Mouse (Mus musculus) liver, adult 2 months (tissue): ENCODE data around the gene Grin2d. TPM values are rescaled to one million over a fixed set of nuclear protein-coding genes. Genes with fewer than 3 reads are reported as not detected.
"Not testable (repeated sequence)": the region's sequence is repeated elsewhere in the genome, so short reads cannot be mapped to it uniquely, and the experiment has no call there.

ENCODE experiments used
- DNase-seq: peaks from one replicate; pipeline ENCODE4 v3.0.0-alpha.2; 2011; ENCODE audit warnings: low read depth, low spot score; ENCODE audit errors: extremely low read depth
- H3K27ac ChIP-seq: fragments of 200-500 bp; replicated peaks from 2 replicates; pipeline ENCODE4 v1.5.1; 2012; ENCODE audit warnings: low read depth, mild to moderate bottlenecking, control low read depth, inconsistent platforms, low read length; ENCODE audit not compliant: insufficient read depth
- H3K27me3 ChIP-seq: fragments of 200-500 bp; 2 replicates; pipeline ENCODE4 v1.6.1; 2012; ENCODE audit warnings: mild to moderate bottlenecking, moderate library complexity, low read length, inconsistent platforms; ENCODE audit not compliant: control insufficient read depth, insufficient read depth
- H3K36me3 ChIP-seq: fragments of 200-500 bp; 2 replicates; pipeline ENCODE4 v1.6.1; 2012; ENCODE audit warnings: low read length, inconsistent platforms; ENCODE audit not compliant: control insufficient read depth, insufficient read depth
- H3K4me1 ChIP-seq: fragments of 200-500 bp; 2 replicates; pipeline ENCODE4 v1.6.1; 2011; ENCODE audit warnings: low read length; ENCODE audit not compliant: control insufficient read depth, insufficient read depth
- H3K4me3 ChIP-seq: fragments of 200-500 bp; 2 replicates; pipeline ENCODE4 v1.5.1; 2011; ENCODE audit warnings: low read depth, mild to moderate bottlenecking, control low read depth, low read length, moderate library complexity; ENCODE audit not compliant: insufficient read depth
- H3K79me2 ChIP-seq: fragments of 200-500 bp; 2 replicates; pipeline ENCODE4 v1.6.1; 2012; ENCODE audit warnings: inconsistent platforms, mild to moderate bottlenecking, low read length, moderate library complexity; ENCODE audit not compliant: control insufficient read depth, insufficient read depth
- H3K9ac ChIP-seq: fragments of 200-500 bp; 2 replicates; pipeline ENCODE4 v1.6.1; 2012; ENCODE audit warnings: low read depth, mild to moderate bottlenecking, control low read depth, inconsistent platforms, low read length
- CTCF ChIP-seq: fragments of 200-500 bp; IDR thresholded peaks from 2 replicates; pipeline ENCODE4 v1.5.1; 2011; ENCODE audit warnings: low read depth, low read length, control low read depth
- POLR2A ChIP-seq: fragments of 200-500 bp; IDR thresholded peaks from 2 replicates; pipeline ENCODE4 v1.6.1; 2011; ENCODE audit warnings: low read length, control low read depth; ENCODE audit not compliant: insufficient read depth; ENCODE audit errors: extremely low read depth
- WGBS: fragments of 180-500 bp; shearing (Covaris S2); methylation state at CpG from one replicate; pipeline ENCODE4 v1.1.7; 2018; 5-methylcytosine and 5-hydroxymethylcytosine counted together
- polyA plus RNA-seq: library from polyadenylated mRNA; depleted of rRNA; stranded (reverse); fragments of >200 nt; gene quantifications from 2 replicates; pipeline ENCODE4 v1.2.3, GENCODE M21; 2012
- total RNA-seq: library from RNA; depleted of rRNA; stranded (reverse); fragments of >200 nt; gene quantifications from 2 replicates; pipeline ENCODE4 v1.2.3, GENCODE M21; 2014

The Grin2d gene
- total and polyA plus RNA-seq, 2 experiments = under 0.01 to 0.20 TPM

DNA sequence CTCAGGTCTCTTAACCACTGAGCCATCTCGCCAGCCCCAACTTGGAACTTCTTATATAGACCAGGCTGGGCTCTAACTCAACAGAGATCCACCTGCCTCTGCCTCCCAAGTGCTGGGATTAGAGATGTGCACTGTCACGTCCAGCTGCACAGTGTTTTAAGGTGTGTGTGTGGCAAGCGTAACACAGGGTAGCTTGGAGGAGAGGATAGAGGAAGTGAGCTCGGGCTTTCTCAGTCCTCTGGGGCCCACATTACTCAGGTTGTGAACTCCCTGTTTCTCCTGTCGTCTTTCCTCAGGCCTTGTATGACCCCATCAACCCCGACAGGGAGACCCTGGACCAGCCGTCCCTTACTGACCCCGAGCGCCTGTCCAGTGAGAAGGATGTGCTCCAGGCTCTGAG, 28.4 kb upstream of the Grin2d start:
- H3K4me3 ChIP-seq = no peak overlapping the region
- TF ChIP-seq CTCF (no peak), POLR2A (no peak)
- no peak for DNase-seq
- no peaks in the 10 kb centered on the region for H3K79me2 ChIP-seq
- 96% methylated on average over 9 of the region's 9 CpGs for WGBS
- H3K27ac ChIP-seq = no peak overlapping the region
- H3K27me3 ChIP-seq = no peaks in the 10 kb centered on the region
- no peaks in the 10 kb centered on the region for H3K4me1 ChIP-seq
- peaks cover 20% of the 10 kb centered on the region for H3K36me3 ChIP-seq
- H3K9ac ChIP-seq = no peak overlapping the region

DNA sequence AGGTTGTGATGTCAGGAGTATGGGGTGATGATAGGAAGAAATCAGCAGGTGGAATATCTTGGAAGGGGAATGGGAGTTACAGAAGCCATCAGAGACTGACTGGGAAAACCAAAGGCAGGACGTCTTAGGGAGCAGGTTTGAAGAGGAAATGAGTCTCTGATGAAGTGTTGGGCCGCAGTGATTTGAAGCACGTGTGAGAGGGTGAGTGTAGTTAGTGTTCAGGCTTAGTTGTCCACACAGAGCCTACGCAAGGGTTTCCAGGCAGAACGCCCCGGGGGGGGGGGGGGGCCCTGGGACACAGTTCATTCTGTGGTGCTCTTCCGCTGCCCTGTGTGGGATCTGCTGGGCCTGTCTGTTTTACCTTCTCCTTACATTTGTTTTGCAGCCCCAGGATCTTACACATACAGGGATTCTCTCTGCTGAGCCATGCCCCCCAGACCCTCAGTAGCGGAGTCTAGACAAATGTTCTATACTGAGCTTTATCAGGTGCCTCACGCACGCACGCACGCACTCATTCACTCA, 24.4 kb upstream of the Grin2d start:
- 75% methylated on average over 12 of the region's 12 CpGs for WGBS
- TF ChIP-seq CTCF (no peak), POLR2A (no peak)
- Histone ChIP-seq H3K9ac (no peak overlapping the region), H3K4me1 (peaks cover 6% of the 10 kb centered on the region), H3K4me3 (no peak overlapping the region), H3K27ac (no peak overlapping the region), H3K27me3 (no peaks in the 10 kb centered on the region), H3K79me2 (no peaks in the 10 kb centered on the region; the same call in 1 of the 2 replicates), H3K36me3 (peaks cover 8% of the 10 kb centered on the region)
- no peak for DNase-seq

DNA sequence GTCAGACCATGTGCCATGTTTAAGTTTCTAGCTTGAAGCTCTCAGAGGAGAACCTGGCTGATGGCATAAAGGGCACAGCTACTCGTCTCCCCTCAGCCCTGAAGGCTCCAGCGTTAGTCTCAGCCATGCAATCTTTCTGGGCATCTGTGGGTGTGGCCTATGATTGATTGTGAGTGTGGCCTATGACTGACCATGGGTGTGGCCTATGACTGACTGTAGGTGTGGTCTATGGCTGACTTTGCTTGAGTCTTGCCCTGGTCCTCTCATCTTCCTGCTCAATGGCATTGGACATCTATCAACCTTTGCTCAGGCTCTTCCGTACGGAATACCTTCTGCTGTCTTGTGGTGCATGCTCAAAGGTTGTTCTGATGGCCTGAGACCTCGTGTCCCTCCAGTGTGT, 23.4 kb upstream of the Grin2d start:
- Histone ChIP-seq H3K4me3 (no peak overlapping the region), H3K9ac (no peak overlapping the region), H3K79me2 (no peaks in the 10 kb centered on the region; the same call in 1 of the 2 replicates), H3K27ac (no peak overlapping the region), H3K4me1 (peaks cover 6% of the 10 kb centered on the region), H3K36me3 (peaks cover under 1% of the 10 kb centered on the region; the same call in 1 of the 2 replicates), H3K27me3 (no peaks in the 10 kb centered on the region)
- no peak for TF ChIP-seq POLR2A
- no peak for TF ChIP-seq CTCF
- WGBS = 31% methylated on average over 5 of the region's 5 CpGs
- peak; percentile 48 for DNase-seq

DNA sequence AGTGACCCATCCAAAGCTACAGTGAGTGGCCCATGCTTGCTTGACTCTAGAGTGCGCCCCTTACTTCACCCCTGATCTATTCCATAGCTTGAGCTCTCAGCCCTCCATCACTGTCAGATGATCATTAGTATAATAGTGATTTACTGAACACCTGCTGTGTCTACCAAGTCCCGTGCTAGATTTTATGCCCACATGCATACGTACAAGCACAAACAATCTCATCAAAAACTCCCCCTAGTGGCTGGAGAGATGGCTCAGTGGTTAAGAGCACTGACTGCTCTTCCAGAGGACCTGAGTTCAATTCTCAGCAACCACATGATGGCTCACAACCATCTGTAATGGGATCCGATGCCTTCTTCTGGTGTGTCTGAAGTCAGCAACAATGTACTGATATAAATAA, 19.9 kb upstream of the Grin2d start:
- H3K79me2 ChIP-seq, H3K27me3 ChIP-seq, H3K4me1 ChIP-seq, H3K27ac ChIP-seq, H3K36me3 ChIP-seq: not testable (repeated sequence)
- peak overlapping the region; percentile 71 for H3K4me3 ChIP-seq
- peak; percentile 47 for DNase-seq
- peak overlapping the region; percentile 28; the same call in 1 of the 2 replicates for H3K9ac ChIP-seq
- WGBS = 37% methylated on average over 4 of the region's 4 CpGs

DNA sequence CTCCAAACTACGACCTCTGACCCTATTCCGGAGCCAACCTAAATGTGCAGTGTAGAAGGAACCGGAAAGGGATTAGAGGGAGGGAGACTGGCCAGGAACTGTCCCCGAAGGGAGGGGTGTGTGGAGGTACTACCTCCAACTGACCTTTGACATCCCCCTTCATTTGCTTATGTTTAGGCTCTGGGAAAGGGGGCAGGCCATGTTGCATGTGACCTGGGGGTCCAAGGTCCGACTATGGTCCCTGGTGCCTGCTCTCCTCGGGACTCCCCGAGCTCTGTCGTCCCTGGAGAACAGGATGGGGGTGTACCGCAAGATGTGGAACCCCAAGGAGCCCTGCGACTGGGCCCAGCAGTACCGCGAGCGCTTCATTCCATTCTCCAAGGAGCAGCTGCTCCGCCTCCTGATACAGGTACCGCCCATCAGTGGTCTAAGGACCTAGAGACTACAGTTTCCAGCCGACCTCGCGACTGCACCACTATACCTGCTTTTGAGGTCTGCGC, 19.1 kb upstream of the Grin2d start:
- DNase-seq = peak; percentile 99
- H3K4me1 ChIP-seq = peaks cover 6% of the 10 kb centered on the region
- peak overlapping the region; percentile 70 for H3K9ac ChIP-seq
- H3K4me3 ChIP-seq = peak overlapping the region; percentile 71
- H3K27me3 ChIP-seq = no peaks in the 10 kb centered on the region
- no peaks in the 10 kb centered on the region; the same call in 1 of the 2 replicates for H3K79me2 ChIP-seq
- H3K27ac ChIP-seq = peak overlapping the region; percentile 92
- WGBS = 1% methylated on average over 19 of the region's 19 CpGs
- TF ChIP-seq CTCF (no peak), POLR2A (peak; percentile 60; the same call in 1 of the 2 replicates)
- no peaks in the 10 kb centered on the region for H3K36me3 ChIP-seq

DNA sequence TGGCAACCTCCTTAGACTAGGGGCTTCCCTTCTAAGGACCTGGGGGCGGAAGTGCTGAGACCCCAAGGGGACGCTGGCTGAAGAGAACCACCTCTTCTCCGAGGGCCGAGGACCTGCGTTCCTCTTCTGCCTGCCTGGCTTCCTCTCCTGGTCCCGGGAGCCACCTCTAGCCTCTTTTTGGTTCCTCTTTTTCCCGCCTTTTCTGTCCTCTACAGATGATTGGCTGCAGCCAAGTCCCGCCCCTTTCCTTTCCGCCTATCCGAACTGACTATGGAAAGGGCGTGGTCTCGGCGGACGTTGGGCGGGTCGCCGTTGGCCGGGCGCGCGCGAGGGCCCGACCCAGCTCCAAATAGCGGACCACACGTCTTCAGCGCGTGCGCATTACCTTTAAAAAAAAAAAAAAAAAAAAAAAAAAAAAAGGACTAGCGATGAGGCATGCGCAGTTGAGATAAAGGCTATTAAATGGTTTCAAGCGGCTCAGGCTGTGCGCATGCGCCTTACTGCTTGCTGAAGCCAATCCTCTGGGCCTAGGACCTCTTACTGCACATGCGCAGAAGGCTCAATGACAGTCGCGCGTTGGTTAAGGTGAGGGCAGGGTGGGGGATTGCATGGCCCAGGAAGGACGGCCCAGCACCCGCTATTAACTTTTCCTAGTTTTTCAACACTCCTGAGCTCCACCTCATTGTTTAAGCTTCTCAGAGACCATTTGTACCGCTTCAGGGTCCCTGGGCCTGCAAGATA, 18.5 kb upstream of the Grin2d start, which contains the start of the genes Syngr4 and Tmem143:
Gene Syngr4, minus strand, starts transcription at position 198 of the 741 bp plus-strand sequence.
Gene Tmem143, plus strand, starts transcription at position 425 of the 741 bp plus-strand sequence.
- H3K4me3 ChIP-seq = peak within 1 kb of the TSS; percentile 71
- H3K36me3 ChIP-seq = no peaks in the 10 kb centered on the region
- TF ChIP-seq CTCF (no peak), POLR2A (peak; percentile 84)
- peaks cover 6% of the 10 kb centered on the region for H3K4me1 ChIP-seq
- peak within 1 kb of the TSS; percentile 70 for H3K9ac ChIP-seq
- 1% methylated on average over 40 of the region's 40 CpGs for WGBS
- peak within 1 kb of the TSS; percentile 92 for H3K27ac ChIP-seq
- no peaks in the 10 kb centered on the region; the same call in 1 of the 2 replicates for H3K79me2 ChIP-seq
- peak; percentile 97 for DNase-seq
- H3K27me3 ChIP-seq = no peaks in the 10 kb centered on the region
